Mouse (Mus musculus): Measurements from ENCODE around the gene Gli2.

DNA sequence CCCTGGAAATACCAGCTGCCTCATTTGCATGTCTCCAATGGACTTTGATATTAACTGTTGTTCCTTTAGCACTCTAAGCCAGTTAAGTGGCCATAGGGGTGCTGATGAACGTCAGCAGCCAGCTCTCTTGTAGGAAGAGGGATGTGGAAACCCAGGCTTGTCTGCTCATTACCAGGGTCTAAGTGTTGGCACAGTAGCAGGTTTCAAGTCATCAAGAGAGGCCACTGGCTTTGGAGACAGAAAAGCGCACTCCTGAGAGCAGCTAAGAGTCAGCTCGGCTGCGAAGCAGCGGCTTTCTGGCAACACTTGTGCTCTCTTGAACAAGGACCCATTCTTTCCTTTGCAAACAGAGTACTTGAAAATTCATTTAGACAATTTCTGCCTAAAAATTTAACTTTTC lies 148.1 kb downstream of the Gli2 start:
- TF ChIP-seq CTCF (IDR thresholded peaks at IDR 0.05; ENCODE audit: borderline replicate concordance, insufficient read depth, low read length) (no peak), POLR2A (IDR thresholded peaks at IDR 0.05; ENCODE audit: low read depth, low read length) (no peak)
